Mouse (Mus musculus): ENCODE results near the gene Zbtb21. TPM values are rescaled to one million over a fixed set of nuclear protein-coding genes. Genes with fewer than 3 reads are reported as not detected.
"Not testable (repeated sequence)": the region's sequence is repeated elsewhere in the genome, so short reads cannot be mapped to it uniquely, and the experiment has no call there.

Gene Zbtb21
- polyA plus RNA-seq, 1 experiment from 2014 or later, result 3.3 TPM

DNA sequence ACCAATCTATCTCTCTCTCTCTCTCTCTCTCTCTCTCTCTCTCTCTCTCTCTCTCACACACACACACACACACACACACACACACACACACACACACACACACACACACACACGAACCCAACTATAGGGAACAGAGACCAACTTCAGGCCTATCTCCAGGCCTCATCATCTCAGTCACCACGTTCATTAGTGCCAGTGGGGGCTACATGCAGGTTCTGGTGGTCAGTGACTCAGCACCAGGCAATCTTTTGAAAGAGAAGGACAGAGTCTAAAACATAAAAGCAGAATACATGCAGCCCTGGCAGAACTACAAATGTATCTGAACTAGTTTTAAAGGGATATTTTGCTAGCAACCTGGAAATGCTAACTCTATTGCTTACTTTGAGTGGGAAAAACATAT is 15.4 kb downstream of the Zbtb21 start:
- peaks cover 24% of the 10 kb centered on the region for H3K36me3 ChIP-seq
- H3K4me1 ChIP-seq (replicated peaks); H3K27ac ChIP-seq; ATAC-seq (ENCODE audit: low read depth); H3K9ac ChIP-seq; H3K4me2 ChIP-seq; DNase-seq; H3K4me3 ChIP-seq (replicated peaks); H3K9me3 ChIP-seq (replicated peaks); H3K27me3 ChIP-seq: not testable (repeated sequence)
- WGBS (ENCODE audit: insufficient replicate concordance), result 25% methylated on average over 2 of the region's 2 CpGs

DNA sequence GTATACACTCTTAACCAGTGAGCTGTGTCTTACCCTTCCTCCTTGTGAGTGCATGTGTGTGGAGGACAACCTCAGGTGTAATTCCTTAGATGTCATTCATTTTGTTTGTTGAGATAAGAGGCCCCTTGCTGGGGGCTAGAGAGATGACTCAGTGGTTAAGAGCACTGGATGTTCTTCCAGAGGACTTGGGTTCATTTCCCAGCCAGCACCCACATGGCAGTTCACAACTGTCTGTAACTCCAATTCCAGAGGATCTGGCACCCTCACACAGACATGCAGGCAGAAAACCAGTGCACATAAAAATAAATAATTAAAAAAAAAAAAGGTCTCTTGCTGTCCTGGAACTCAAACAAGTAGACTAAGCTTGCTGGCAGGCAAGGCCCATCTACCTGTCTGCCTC is 20.6 kb downstream of the Zbtb21 start:
- Histone ChIP-seq H3K9ac (no peak overlapping the region), H3K36me3 (no peaks in the 10 kb centered on the region), H3K9me3 (replicated peaks) (no peaks in the 10 kb centered on the region), H3K4me3 (replicated peaks) (no peak overlapping the region), H3K27ac (no peak overlapping the region), H3K4me1 (replicated peaks) (no peaks in the 10 kb centered on the region), H3K4me2 (no peak overlapping the region), H3K27me3 (no peaks in the 10 kb centered on the region)
- no peak for ATAC-seq (ENCODE audit: low read depth)
- DNase-seq, result no peak

DNA sequence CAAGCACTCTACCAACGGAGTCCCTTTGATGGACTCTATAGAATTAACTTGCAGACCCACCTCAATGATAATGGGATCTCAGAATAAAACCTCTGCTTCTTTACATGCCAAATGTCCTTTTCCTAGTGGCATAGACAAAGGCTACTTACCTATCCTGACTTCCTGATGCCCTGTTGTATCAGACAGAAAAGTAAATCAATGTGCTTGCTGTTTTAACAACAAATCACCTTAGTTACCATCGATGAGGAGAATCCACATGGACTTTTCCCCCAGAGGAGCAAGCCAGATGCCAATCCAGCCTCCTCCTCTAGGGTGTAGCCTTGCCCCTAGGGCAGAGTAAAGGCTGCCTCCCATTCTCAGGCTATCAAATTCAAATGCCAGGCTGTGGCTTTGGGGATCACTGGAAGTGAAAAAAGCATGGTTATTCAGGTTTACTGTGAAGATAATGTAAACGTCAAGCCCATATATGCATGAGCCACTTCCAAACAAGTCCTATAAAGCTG is 21.9 kb downstream of the Zbtb21 start:
- no peak overlapping the region for H3K27ac ChIP-seq
- ATAC-seq (ENCODE audit: low read depth) (no peak), DNase-seq (no peak)
- H3K4me3 ChIP-seq (replicated peaks), result no peak overlapping the region
- no peaks in the 10 kb centered on the region for H3K27me3 ChIP-seq
- 73% methylated on average over 3 of the region's 3 CpGs for WGBS (ENCODE audit: insufficient replicate concordance)
- H3K4me2 ChIP-seq, result no peak overlapping the region
- H3K4me1 ChIP-seq (replicated peaks), result no peaks in the 10 kb centered on the region
- H3K9me3 ChIP-seq (replicated peaks), result no peaks in the 10 kb centered on the region
- no peak overlapping the region for H3K9ac ChIP-seq
- H3K36me3 ChIP-seq, result no peaks in the 10 kb centered on the region

DNA sequence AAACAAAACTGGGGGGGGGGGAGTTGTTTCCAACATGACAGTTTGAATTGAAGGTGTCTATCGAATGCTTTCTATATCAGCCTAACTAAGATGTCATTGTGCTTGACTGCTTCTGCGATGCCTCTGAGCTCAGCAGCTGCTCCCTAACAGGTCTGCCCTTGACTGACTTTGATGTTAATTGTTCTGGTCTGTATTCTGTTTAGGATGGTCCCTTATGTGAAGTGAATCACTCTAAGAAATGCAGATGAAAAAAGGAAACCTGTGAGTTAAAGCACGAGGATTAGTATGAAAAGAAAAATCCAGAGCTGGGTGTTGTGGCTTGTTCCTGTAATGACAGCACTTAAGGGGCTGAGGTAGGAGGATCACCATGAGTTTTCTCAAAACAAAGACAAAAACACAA is 26.6 kb downstream of the Zbtb21 start:
- Histone ChIP-seq H3K9me3 (replicated peaks) (no peaks in the 10 kb centered on the region), H3K36me3 (no peaks in the 10 kb centered on the region), H3K4me2 (no peak overlapping the region), H3K4me1 (replicated peaks) (no peaks in the 10 kb centered on the region), H3K9ac (no peak overlapping the region), H3K4me3 (replicated peaks) (no peak overlapping the region), H3K27ac (no peak overlapping the region), H3K27me3 (no peaks in the 10 kb centered on the region)
- no peak for ATAC-seq (ENCODE audit: low read depth)
- DNase-seq, result no peak
- 69% methylated on average over 3 of the region's 3 CpGs for WGBS (ENCODE audit: insufficient replicate concordance)

DNA sequence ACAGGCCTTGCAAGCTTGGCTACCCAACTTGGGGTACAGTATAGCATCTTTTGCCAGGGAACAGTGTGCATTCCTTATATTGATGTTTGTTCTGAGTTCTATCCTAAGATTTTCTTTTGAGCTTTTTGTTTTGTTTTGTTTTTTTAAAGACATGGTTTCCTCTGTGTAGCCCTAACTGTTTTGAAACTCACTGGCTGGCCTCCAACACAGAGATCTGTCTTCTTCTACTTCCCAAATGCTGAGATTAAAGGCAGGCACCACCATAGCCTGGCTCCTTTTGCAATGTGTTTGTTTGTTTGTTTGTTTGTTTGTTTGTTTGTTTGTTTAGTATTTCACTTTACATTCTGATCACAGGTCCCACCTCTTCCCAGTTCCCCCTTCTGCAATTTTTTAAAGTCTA is 32.2 kb downstream of the Zbtb21 start:
- Histone ChIP-seq H3K27ac (no peak overlapping the region), H3K9me3 (replicated peaks) (no peaks in the 10 kb centered on the region), H3K4me2 (no peak overlapping the region), H3K36me3 (no peaks in the 10 kb centered on the region), H3K4me1 (replicated peaks) (peaks cover 9% of the 10 kb centered on the region), H3K27me3 (no peaks in the 10 kb centered on the region), H3K9ac (no peak overlapping the region), H3K4me3 (replicated peaks) (no peak overlapping the region)
- no peak for DNase-seq
- ATAC-seq (ENCODE audit: low read depth), result no peak

DNA sequence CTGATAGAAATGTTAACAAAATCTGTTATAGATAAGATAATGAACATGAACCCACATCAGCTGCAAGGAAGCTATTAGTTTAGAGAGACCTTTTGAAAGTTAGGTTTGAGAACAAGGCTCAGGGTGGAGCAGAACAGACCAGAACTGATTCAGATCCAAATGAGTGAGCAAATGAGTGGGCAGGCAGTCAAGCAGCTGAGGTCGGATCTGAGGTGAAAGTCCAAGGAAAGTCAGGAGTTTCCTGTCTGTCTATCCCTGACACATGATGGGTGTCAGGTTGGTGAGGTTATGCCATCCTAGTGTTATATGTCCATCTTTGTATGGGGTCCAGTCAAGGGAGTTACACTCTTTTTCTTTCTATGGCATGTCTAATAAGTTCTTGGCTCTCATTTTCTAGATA is 32.9 kb downstream of the Zbtb21 start:
- Histone ChIP-seq H3K4me1 (replicated peaks) (peaks cover 9% of the 10 kb centered on the region), H3K9ac (no peak overlapping the region), H3K27me3 (no peaks in the 10 kb centered on the region), H3K4me2 (no peak overlapping the region), H3K9me3 (replicated peaks) (no peaks in the 10 kb centered on the region), H3K36me3 (no peaks in the 10 kb centered on the region), H3K27ac (no peak overlapping the region), H3K4me3 (replicated peaks) (no peak overlapping the region)
- WGBS (ENCODE audit: insufficient replicate concordance), result 39% methylated on average over 1 of the region's 1 CpGs
- DNase-seq, result no peak
- no peak for ATAC-seq (ENCODE audit: low read depth)

DNA sequence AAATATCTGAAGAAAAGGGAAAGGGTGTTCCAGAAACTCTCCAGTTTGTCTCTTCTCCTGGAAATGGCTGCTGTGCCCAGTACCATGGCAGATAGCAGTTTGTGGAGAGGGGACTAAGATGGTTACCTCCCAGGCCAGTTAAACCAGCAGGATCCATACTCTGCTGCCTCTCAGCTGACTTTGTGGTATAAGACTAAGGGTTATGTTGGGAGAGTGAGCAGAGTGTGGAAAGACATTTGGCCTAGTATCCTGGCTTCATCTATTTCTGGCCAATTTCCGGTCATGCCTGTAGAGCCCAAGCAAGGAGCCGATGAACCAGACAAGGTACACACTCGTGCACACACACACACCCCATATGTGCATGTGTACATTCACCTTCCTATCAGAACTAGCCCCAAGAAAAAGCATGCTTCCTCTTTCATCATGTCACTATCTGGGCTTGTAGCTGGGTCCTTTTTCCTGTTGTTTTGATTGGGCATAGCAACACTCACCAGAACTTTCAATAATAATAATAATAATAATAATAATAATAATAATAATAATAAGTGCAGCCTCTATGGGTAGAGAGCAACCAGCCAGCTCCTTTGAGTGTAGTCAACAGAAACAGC is 35.0 kb downstream of the Zbtb21 start:
- Histone ChIP-seq H3K9ac (no peak overlapping the region), H3K36me3 (no peaks in the 10 kb centered on the region), H3K27me3 (no peaks in the 10 kb centered on the region), H3K4me3 (replicated peaks) (no peak overlapping the region), H3K4me2 (no peak overlapping the region), H3K9me3 (replicated peaks) (no peaks in the 10 kb centered on the region), H3K4me1 (replicated peaks) (peaks cover 13% of the 10 kb centered on the region), H3K27ac (no peak overlapping the region)
- ATAC-seq (ENCODE audit: low read depth), result no peak
- DNase-seq, result no peak
- 69% methylated on average over 3 of the region's 3 CpGs for WGBS (ENCODE audit: insufficient replicate concordance)

DNA sequence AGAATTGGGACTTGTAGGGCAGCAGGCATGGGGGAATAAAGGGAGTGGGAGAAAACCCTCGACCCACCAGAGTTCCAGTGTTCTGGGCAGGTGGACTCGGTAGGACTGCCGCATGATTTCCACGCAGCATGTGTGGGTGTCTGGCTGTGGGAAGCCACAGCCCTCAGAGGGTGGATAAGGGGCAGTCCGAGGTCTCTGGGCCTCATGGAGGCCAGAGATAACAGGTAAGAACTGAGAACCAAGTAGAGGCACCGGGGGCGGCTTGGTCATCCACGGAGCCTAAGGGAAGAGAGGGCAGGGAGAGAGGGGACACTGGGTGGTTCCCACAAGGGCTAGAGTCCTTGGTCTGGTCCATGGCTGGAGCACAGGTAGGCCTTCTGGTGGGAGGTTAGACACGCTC is 36.0 kb downstream of the Zbtb21 start:
- no peak overlapping the region for H3K4me3 ChIP-seq (replicated peaks)
- no peaks in the 10 kb centered on the region for H3K36me3 ChIP-seq
- DNase-seq (no peak), ATAC-seq (ENCODE audit: low read depth) (no peak)
- 36% methylated on average over 9 of the region's 9 CpGs for WGBS (ENCODE audit: insufficient replicate concordance)
- H3K27me3 ChIP-seq, result no peaks in the 10 kb centered on the region
- no peak overlapping the region for H3K9ac ChIP-seq
- no peak overlapping the region for H3K27ac ChIP-seq
- H3K4me2 ChIP-seq, result no peak overlapping the region
- peaks cover 20% of the 10 kb centered on the region for H3K4me1 ChIP-seq (replicated peaks)
- H3K9me3 ChIP-seq (replicated peaks), result no peaks in the 10 kb centered on the region

DNA sequence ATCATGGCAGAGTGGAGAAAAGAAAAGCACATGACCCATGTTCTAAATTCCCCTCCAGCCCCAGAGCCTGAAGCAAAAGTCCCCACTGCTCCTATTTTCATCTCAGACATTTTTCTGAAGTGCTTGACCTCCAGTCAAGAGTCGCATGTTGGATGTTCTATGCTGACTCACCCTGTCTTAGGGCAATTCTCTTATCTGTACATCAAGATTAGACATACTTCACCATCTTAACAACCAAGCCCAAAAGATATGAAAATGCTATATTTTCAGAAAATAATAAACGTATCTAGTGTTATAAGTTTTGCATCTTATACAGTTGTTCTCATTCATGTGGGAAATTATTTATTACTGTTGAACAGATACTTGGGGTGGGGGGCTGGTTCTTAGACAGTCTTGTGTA is 36.7 kb downstream of the Zbtb21 start:
- Histone ChIP-seq H3K4me1 (replicated peaks) (peaks cover 27% of the 10 kb centered on the region), H3K9me3 (replicated peaks) (no peaks in the 10 kb centered on the region), H3K4me3 (replicated peaks) (no peak overlapping the region), H3K27ac (no peak overlapping the region), H3K36me3 (no peaks in the 10 kb centered on the region), H3K9ac (no peak overlapping the region), H3K27me3 (no peaks in the 10 kb centered on the region), H3K4me2 (no peak overlapping the region)
- WGBS (ENCODE audit: insufficient replicate concordance), result 46% methylated on average over 2 of the region's 2 CpGs
- ATAC-seq (ENCODE audit: low read depth) (no peak), DNase-seq (no peak)

DNA sequence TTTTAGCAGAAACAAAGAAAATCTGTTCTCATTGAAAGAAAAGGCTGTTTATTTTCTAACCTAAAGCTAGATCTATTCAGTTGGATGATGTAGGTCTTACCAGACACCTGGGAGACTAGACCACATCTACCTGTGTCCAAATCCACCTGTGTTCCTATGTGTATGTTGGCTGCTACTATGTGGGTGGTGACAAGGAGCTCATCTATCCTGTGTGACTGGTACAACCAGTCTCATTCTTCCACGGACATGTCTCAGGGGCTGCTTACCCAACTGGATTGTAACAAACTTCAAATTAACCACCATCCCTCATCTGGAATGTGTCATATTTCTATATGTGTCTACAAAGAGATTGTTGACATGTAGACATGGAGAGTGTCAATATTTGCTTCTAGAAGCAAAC is 38.7 kb downstream of the Zbtb21 start:
- Histone ChIP-seq H3K4me1 (replicated peaks) (peaks cover 39% of the 10 kb centered on the region), H3K9ac (no peak overlapping the region), H3K36me3 (no peaks in the 10 kb centered on the region), H3K27ac (no peak overlapping the region), H3K4me3 (replicated peaks) (no peak overlapping the region), H3K9me3 (replicated peaks) (no peaks in the 10 kb centered on the region), H3K27me3 (no peaks in the 10 kb centered on the region), H3K4me2 (no peak overlapping the region)
- DNase-seq (no peak), ATAC-seq (ENCODE audit: low read depth) (no peak)
- WGBS (ENCODE audit: insufficient replicate concordance), result 70% methylated on average over 1 of the region's 1 CpGs

DNA sequence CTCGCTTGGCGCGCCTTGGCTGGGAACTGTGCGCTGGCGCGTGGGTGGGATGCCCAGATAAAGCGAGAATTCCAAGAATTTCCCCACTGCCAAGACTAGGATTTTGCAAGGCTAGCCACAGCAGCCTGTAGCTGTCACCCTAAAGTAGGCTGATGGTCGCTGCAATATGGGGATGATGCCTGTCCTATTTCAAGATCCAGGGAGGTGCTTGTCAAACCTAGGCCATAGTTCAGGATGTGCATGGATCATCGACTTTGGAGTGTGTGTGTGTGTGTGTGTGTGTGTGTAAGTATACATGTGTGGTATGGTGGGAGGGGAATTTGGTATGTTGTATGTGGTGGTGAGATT is 39.7 kb downstream of the Zbtb21 start:
- no peak overlapping the region for H3K27ac ChIP-seq
- H3K4me1 ChIP-seq (replicated peaks), result peaks cover 39% of the 10 kb centered on the region
- H3K27me3 ChIP-seq, result no peaks in the 10 kb centered on the region
- H3K9me3 ChIP-seq (replicated peaks), result no peaks in the 10 kb centered on the region
- ATAC-seq (ENCODE audit: low read depth), result peak; percentile 25; the same call in 1 of the 2 replicates
- WGBS (ENCODE audit: insufficient replicate concordance), result 1% methylated on average over 9 of the region's 9 CpGs
- H3K4me2 ChIP-seq, result peak overlapping the region; percentile 98
- no peaks in the 10 kb centered on the region for H3K36me3 ChIP-seq
- DNase-seq, result no peak
- peak overlapping the region; percentile 80 for H3K4me3 ChIP-seq (replicated peaks)
- peak overlapping the region; percentile 82 for H3K9ac ChIP-seq

DNA sequence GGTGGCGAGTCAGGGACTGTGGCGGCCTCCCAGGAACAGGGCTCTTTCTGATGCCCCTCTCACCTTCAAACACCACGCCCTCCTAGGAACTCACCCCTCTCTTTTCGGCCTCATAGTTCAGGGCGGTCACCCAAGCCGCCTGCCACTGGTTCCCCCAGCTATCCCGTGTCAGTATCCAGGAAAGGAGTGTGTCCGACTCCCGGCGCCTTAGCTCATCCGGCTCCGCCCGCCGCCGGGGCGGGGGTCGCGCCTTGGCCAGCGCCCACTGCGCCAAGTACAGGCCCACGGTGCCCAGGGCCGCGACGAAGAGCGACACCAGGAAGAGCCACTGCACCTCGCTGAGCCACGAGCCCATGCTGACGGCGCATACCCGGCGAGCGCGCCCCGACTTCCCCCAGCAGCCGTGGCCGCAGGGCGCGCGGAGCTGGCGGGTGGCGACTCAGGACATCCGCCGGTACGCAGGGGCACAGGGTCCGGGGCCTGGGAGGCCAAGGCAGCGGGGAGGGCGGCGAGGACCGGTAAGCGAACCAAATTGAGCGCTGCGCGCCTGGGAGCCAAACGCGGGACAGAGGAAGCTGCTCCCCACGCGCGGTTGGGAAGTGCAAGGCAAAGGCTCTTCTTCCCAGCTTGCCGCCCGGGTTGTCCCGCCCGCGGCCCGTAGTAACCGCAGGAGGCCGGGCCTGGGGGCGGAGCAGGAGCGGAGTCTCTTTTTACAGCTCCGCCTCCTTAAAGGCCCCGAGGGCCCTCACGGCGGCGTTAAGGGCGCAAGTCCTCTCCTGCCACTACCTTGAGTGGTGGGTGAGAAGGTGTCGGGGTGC is 40.3 kb downstream of the Zbtb21 start:
- H3K4me3 ChIP-seq (replicated peaks), result peak overlapping the region; percentile 80
- WGBS (ENCODE audit: insufficient replicate concordance), result under 1% methylated on average over 75 of the region's 75 CpGs
- peak overlapping the region; percentile 45 for H3K27ac ChIP-seq
- H3K4me2 ChIP-seq, result peak overlapping the region; percentile 98
- peak overlapping the region; percentile 82 for H3K9ac ChIP-seq
- peaks cover 39% of the 10 kb centered on the region for H3K4me1 ChIP-seq (replicated peaks)
- H3K27me3 ChIP-seq, result no peaks in the 10 kb centered on the region
- H3K36me3 ChIP-seq, result no peaks in the 10 kb centered on the region
- ATAC-seq (ENCODE audit: low read depth) (peak; percentile 92), DNase-seq (peak; percentile 78)
- no peaks in the 10 kb centered on the region for H3K9me3 ChIP-seq (replicated peaks)
